In genomic region chr13:24561391-24561790, GRCm38 (mm10) we compare ENCODE assay signal across 23 mouse cellular contexts.
"Had no signal": no experiment of that assay in that cellular context is flagged by ENCODE, and none has a peak within 500 bp of the region (broad histone marks: within the 10 kb centered on the region; RNA-seq: fewer than 3 reads in every experiment).

No protein-coding gene starts in this region.

- H3K27ac ChIP-seq: heart, adult 2 months; heart, embryonic 13.5 days; heart, embryonic 15.5 days; hindbrain, embryonic 13.5 days; hindbrain, embryonic 15.5 days; hindbrain, postnatal 0 days; kidney, embryonic 15.5 days; kidney, postnatal 0 days; limb, embryonic 13.5 days; limb, embryonic 15.5 days had no signal

- ATAC-seq: hindbrain, postnatal 0 days; intestine, embryonic 16.5 days had no signal

- H3K9me3 ChIP-seq: heart, embryonic 13.5 days; heart, embryonic 15.5 days; hindbrain, embryonic 13.5 days; hindbrain, embryonic 15.5 days; kidney, embryonic 15.5 days; limb, embryonic 13.5 days; limb, embryonic 15.5 days had no signal

- H3K27me3 ChIP-seq: heart, embryonic 13.5 days; heart, embryonic 15.5 days; hindbrain, embryonic 13.5 days; hindbrain, embryonic 15.5 days; kidney, embryonic 15.5 days; limb, embryonic 13.5 days; limb, embryonic 15.5 days had no signal

- H3K36me3 ChIP-seq: heart, embryonic 13.5 days; heart, embryonic 15.5 days; hindbrain, embryonic 13.5 days; hindbrain, embryonic 15.5 days; kidney, embryonic 15.5 days; limb, embryonic 13.5 days; limb, embryonic 15.5 days had no signal

- DNase-seq: gastrocnemius, postnatal 14 days; gastrocnemius, postnatal 36 days; heart, adult 2 months; heart, postnatal 14 days; heart, postnatal 36 days; kidney, adult 11 months; kidney, adult 2 months; kidney, adult 9 months; kidney, postnatal 14 days; kidney, postnatal 36 days; layer of hippocampus, adult 9-11 months; layer of hippocampus, postnatal 36 days; left cerebral cortex, postnatal 4 days had no signal

- H3K9ac ChIP-seq: heart, embryonic 13.5 days; heart, embryonic 15.5 days; hindbrain, embryonic 13.5 days; hindbrain, embryonic 15.5 days; kidney, embryonic 15.5 days; limb, embryonic 13.5 days; limb, embryonic 15.5 days had no signal

- H3K4me3 ChIP-seq: heart, adult 2 months; heart, embryonic 13.5 days; heart, embryonic 15.5 days; hindbrain, embryonic 13.5 days; hindbrain, embryonic 15.5 days; kidney, embryonic 15.5 days; limb, embryonic 13.5 days; limb, embryonic 15.5 days had no signal
